Mouse (Mus musculus) fibroblast of lung, adult 2 months (primary cell): Measurements from ENCODE around the gene Rnf114.

Experiments used
- DNase-seq: peaks from one replicate; pipeline ENCODE4 v3.0.0-alpha.2; 2011; ENCODE audit warnings: low read depth

The Rnf114 gene

GRCm38 (mm10) chr2:167475596-167475995 lies 16.8 kb upstream of the Rnf114 start:
- DNase-seq: no peak

- DNase-seq: no peak
Observed at GRCm38 (mm10) chr2:167476200-167476688, 16.2 kb upstream of the Rnf114 start.

- no peak for DNase-seq
Observed at GRCm38 (mm10) chr2:167476762-167477161, 15.7 kb upstream of the Rnf114 start.

GRCm38 (mm10) chr2:167478128-167478527 lies 14.3 kb upstream of the Rnf114 start:
- no peak for DNase-seq

- DNase-seq: no peak
Observed at GRCm38 (mm10) chr2:167479501-167479900, 12.9 kb upstream of the Rnf114 start.

- DNase-seq: no peak
Observed at GRCm38 (mm10) chr2:167482681-167483080, 9.8 kb upstream of the Rnf114 start.

- no peak for DNase-seq
Observed at GRCm38 (mm10) chr2:167483081-167483826, 9.2 kb upstream of the Rnf114 start.

- DNase-seq: no peak
Observed at GRCm38 (mm10) chr2:167483827-167484410, 8.5 kb upstream of the Rnf114 start.

- no peak for DNase-seq
Observed at GRCm38 (mm10) chr2:167484932-167485331, 7.5 kb upstream of the Rnf114 start.

GRCm38 (mm10) chr2:167485501-167486377 lies 6.7 kb upstream of the Rnf114 start:
- peak; percentile 74 for DNase-seq

- DNase-seq: no peak
Observed at GRCm38 (mm10) chr2:167486573-167486972, 5.9 kb upstream of the Rnf114 start.

GRCm38 (mm10) chr2:167487551-167487950 lies 4.9 kb upstream of the Rnf114 start:
- DNase-seq: no peak

GRCm38 (mm10) chr2:167487994-167488393 lies 4.5 kb upstream of the Rnf114 start:
- no peak for DNase-seq

- peak; percentile 82 for DNase-seq
Observed at GRCm38 (mm10) chr2:167490813-167491525, 1.5 kb upstream of the Rnf114 start.

- DNase-seq: peak; percentile 69
Observed at GRCm38 (mm10) chr2:167492713-167493636, 530 bp downstream of the Rnf114 start, which contains the start of gene Spata2. Gene Spata2, minus strand, starts transcription at chr2:167492887.

GRCm38 (mm10) chr2:167496437-167496836 lies 4.0 kb downstream of the Rnf114 start:
- DNase-seq: no peak

GRCm38 (mm10) chr2:167497272-167497671 lies 4.8 kb downstream of the Rnf114 start:
- no peak for DNase-seq

- DNase-seq: no peak
Observed at GRCm38 (mm10) chr2:167502554-167503252, 10.3 kb downstream of the Rnf114 start.

- DNase-seq: no peak
Observed at GRCm38 (mm10) chr2:167503253-167503895, 10.9 kb downstream of the Rnf114 start.
